Mouse (Mus musculus) cerebellum, adult 2 months (tissue): ENCODE results near the gene Spint1.

Experiments used
- CTCF ChIP-seq: fragments of 200-500 bp; IDR thresholded peaks from 2 replicates; pipeline ENCODE4 v1.5.1; 2011; ENCODE audit warnings: low read depth, mild to moderate bottlenecking, control low read depth, low read length, moderate library complexity, borderline replicate concordance; ENCODE audit not compliant: insufficient read depth
- POLR2A ChIP-seq: fragments of 200-500 bp; IDR thresholded peaks from 2 replicates; pipeline ENCODE4 v1.6.1; 2011; ENCODE audit warnings: low read length, control low read depth, borderline replicate concordance; ENCODE audit not compliant: insufficient read depth

DNA sequence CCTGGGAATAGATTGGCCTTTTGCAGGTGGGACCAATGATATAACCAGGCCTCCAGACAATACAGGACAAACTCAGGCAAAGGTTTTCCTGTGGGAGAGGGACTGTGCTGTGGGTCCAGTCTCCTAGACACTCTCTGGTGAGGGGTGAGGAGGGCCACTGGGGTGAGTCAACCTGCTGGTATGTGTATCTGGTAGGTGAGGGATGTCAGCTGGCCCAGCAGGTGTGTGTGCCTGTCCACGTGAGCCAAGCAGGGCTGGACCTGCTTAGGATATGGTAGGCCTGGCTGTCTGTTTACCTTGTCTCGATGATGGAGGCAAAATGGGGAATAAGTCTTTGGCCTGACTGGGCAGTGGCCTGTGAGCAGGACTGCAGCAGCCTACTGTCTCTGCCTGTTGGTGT, 1.5 kb downstream of the Spint1 start:
- no peak for TF ChIP-seq CTCF
- no peak for TF ChIP-seq POLR2A
